Mouse (Mus musculus) midbrain, embryonic 16.5 days (tissue): ENCODE results near the gene Zfp385a. TPM values are rescaled to one million over a fixed set of nuclear protein-coding genes. Genes with fewer than 3 reads are reported as not detected.

ENCODE experiments used
- ATAC-seq: fragments of 200-750 bp; cut with Nextera tagmentation; 2 replicates; pipeline ENCODE4 v1.8.0; 2017; ENCODE audit warnings: moderate TSS enrichment
- H3K27ac ChIP-seq: fragments of 300-500 bp; sonication (generic); 2 replicates; pipeline ENCODE4 v1.5.1; 2014; ENCODE audit warnings: mild to moderate bottlenecking, low read length, mixed read lengths
- H3K27me3 ChIP-seq: fragments of 300-500 bp; sonication (generic); 2 replicates; pipeline ENCODE4 v1.6.1; 2014; ENCODE audit warnings: low read depth, low read length, mixed read lengths; ENCODE audit not compliant: control insufficient read depth, insufficient read depth
- H3K36me3 ChIP-seq: fragments of 300-500 bp; sonication (generic); 2 replicates; pipeline ENCODE4 v1.6.1; 2014; ENCODE audit warnings: mild to moderate bottlenecking, low read length, moderate library complexity, mixed read lengths; ENCODE audit not compliant: control insufficient read depth, insufficient read depth
- H3K4me1 ChIP-seq: fragments of 300-500 bp; sonication (generic); 2 replicates; pipeline ENCODE4 v1.6.1; 2014; ENCODE audit warnings: mild to moderate bottlenecking, low read length, mixed read lengths; ENCODE audit not compliant: control insufficient read depth, insufficient read depth
- H3K4me2 ChIP-seq: fragments of 300-500 bp; sonication (generic); 2 replicates; pipeline ENCODE4 v1.6.1; 2014; ENCODE audit warnings: mild to moderate bottlenecking, low read length, mixed read lengths
- H3K4me3 ChIP-seq: fragments of 300-500 bp; sonication (generic); 2 replicates; pipeline ENCODE4 v1.5.1; 2014; ENCODE audit warnings: low read depth, mild to moderate bottlenecking, low read length, moderate library complexity, mixed read lengths
- H3K9ac ChIP-seq: fragments of 300-500 bp; sonication (generic); 2 replicates; pipeline ENCODE4 v1.6.1; 2014; ENCODE audit warnings: low read depth, low read length, mixed read lengths
- H3K9me3 ChIP-seq: fragments of 300-500 bp; sonication (generic); replicated peaks from 2 replicates; pipeline ENCODE4 v1.6.1; 2014; ENCODE audit warnings: mild to moderate bottlenecking, low read length, mixed read lengths; ENCODE audit not compliant: control insufficient read depth, poor library complexity, severe bottlenecking
- WGBS: fragments of 180-500 bp; shearing (Covaris S2); extraction: QIAGEN DNeasy Blood & Tissue Kit; methylation state at CpG from one replicate; pipeline ENCODE4 v1.1.7; 2014; 5-methylcytosine and 5-hydroxymethylcytosine counted together
- polyA plus RNA-seq: library from polyadenylated mRNA; unstranded; fragments of >200 nt; fragmentation: Nextera tagmentation; extraction: Ambion mirVana; gene quantifications from 2 replicates; pipeline ENCODE4 v1.2.1, GENCODE M21; 2015

Zfp385a gene
- polyA plus RNA-seq, 1 experiment from 2014 or later = 22.7 TPM

GRCm38 (mm10) chr15:103321076-103321475, 18.8 kb downstream of the Zfp385a start:
- peaks cover 18% of the 10 kb centered on the region for H3K4me1 ChIP-seq
- no peak overlapping the region for H3K4me2 ChIP-seq
- no peak overlapping the region for H3K27ac ChIP-seq
- H3K9ac ChIP-seq = no peak overlapping the region
- ATAC-seq = no peak
- H3K27me3 ChIP-seq = no peaks in the 10 kb centered on the region
- H3K36me3 ChIP-seq = peaks cover 10% of the 10 kb centered on the region
- WGBS = 50% methylated on average over 1 of the region's 1 CpGs
- no peaks in the 10 kb centered on the region for H3K9me3 ChIP-seq
- no peak overlapping the region for H3K4me3 ChIP-seq

DNA sequence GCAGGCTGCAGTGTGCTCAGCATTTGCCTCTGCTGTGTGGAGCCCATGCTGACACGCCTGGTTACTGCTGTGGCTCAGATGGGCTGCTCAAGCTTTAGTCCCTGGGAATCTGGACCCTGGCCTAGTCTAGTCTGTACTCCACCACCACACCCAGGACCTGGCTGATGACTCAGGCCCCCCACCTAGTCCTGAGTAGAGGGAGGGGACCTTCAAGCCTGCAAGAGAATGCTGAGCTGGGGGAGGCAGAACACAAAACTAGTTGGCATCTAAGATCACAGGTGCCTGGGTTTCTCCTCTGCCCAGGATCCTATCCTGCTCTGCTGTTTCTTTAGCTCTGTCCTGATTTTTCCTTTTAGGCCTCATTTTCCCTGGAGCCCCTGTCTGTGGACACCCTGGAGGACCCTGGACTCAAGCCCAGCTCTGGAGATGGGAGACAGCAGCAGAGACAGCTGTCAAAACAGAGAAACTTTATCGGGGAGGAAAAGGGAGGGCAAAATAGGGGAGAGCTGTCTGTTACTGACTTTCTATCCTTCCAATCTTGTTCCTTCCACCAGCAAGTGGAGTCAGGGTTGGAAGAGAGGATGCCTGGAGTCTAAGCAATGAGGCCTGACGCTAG, 21.6 kb downstream of the Zfp385a start:
- H3K9ac ChIP-seq = no peak overlapping the region
- H3K4me3 ChIP-seq = no peak overlapping the region
- H3K27ac ChIP-seq = no peak overlapping the region
- 76% methylated on average over 3 of the region's 3 CpGs for WGBS
- ATAC-seq = no peak
- peaks cover 21% of the 10 kb centered on the region for H3K36me3 ChIP-seq
- H3K27me3 ChIP-seq = no peaks in the 10 kb centered on the region
- H3K4me2 ChIP-seq = no peak overlapping the region
- peaks cover 33% of the 10 kb centered on the region for H3K4me1 ChIP-seq
- no peaks in the 10 kb centered on the region for H3K9me3 ChIP-seq

GRCm38 (mm10) chr15:103317731-103318130, 22.2 kb downstream of the Zfp385a start:
- H3K36me3 ChIP-seq = peaks cover 21% of the 10 kb centered on the region
- H3K9ac ChIP-seq = no peak overlapping the region
- H3K4me3 ChIP-seq = no peak overlapping the region
- 80% methylated on average over 8 of the region's 8 CpGs for WGBS
- H3K27ac ChIP-seq = no peak overlapping the region
- ATAC-seq = no peak
- H3K4me2 ChIP-seq = no peak overlapping the region
- H3K4me1 ChIP-seq = peaks cover 37% of the 10 kb centered on the region
- no peaks in the 10 kb centered on the region for H3K9me3 ChIP-seq
- H3K27me3 ChIP-seq = no peaks in the 10 kb centered on the region

DNA sequence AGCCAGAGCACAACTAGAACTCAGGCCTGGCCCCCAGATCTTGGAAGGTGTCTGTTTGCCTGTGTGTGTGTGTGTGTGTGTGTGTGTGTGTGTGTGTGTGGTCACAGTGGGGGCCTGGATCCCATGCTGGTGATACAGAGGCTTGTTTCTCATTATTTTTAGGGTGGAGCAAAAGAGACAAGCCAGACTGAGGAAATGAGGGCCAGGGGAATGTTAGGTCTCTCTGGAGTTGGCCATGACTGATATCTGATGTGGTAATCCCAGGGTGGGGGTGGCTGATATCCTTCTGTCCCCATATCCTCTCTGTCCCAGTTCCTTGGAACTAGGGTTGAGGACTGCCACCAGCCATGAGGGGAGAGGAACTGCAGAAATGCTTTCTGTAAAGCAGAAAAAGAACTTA, 22.8 kb downstream of the Zfp385a start:
- Histone ChIP-seq H3K9ac (no peak overlapping the region), H3K27ac (no peak overlapping the region), H3K4me3 (no peak overlapping the region), H3K27me3 (no peaks in the 10 kb centered on the region), H3K9me3 (no peaks in the 10 kb centered on the region), H3K4me1 (peaks cover 32% of the 10 kb centered on the region), H3K36me3 (peaks cover 21% of the 10 kb centered on the region), H3K4me2 (no peak overlapping the region)
- no peak for ATAC-seq

- no peak for ATAC-seq
- H3K36me3 ChIP-seq = peaks cover 21% of the 10 kb centered on the region
- WGBS = 92% methylated on average over 10 of the region's 10 CpGs
- H3K27me3 ChIP-seq = no peaks in the 10 kb centered on the region
- no peak overlapping the region for H3K4me3 ChIP-seq
- H3K9me3 ChIP-seq = no peaks in the 10 kb centered on the region
- H3K4me1 ChIP-seq = peaks cover 24% of the 10 kb centered on the region
- no peak overlapping the region; the same call in 1 of the 2 replicates for H3K27ac ChIP-seq
- 0 out of 2 replicates have a peak overlapping the region, but pooled peaks have one; percentile 20 for H3K9ac ChIP-seq
- no peak overlapping the region for H3K4me2 ChIP-seq
Observed at GRCm38 (mm10) chr15:103315979-103316776, 23.7 kb downstream of the Zfp385a start.

DNA sequence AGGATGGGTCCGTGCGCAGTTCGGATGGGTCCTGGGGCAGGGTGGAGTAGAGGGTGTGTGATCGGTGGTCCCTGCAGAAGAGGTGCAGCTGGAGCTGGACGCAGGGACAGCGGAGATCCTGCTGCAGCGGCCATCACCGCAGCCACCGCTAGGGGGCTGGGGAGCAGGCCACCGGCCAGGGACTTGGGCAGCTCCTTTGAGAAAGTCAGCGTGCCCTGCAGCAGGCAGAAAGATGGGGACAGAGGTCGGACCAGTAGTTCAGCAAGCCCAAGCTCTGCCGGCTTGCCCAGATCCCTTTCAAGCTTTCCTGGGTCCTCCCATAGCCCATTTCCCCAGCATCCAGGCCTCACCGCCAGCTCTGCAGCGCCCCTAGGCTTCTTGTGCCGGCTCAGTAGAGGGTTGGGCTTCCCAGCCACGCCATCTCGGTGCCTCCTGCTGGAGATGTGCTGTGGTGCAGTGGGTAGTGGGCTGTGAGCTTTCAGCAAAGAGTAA, 24.8 kb downstream of the Zfp385a start:
- Histone ChIP-seq H3K36me3 (peaks cover 21% of the 10 kb centered on the region), H3K4me2 (peak overlapping the region; percentile 43), H3K4me3 (peak overlapping the region; percentile 14), H3K27me3 (no peaks in the 10 kb centered on the region), H3K9me3 (no peaks in the 10 kb centered on the region), H3K9ac (peak overlapping the region; percentile 41), H3K27ac (peak overlapping the region; percentile 11; the same call in 1 of the 2 replicates), H3K4me1 (peaks cover 22% of the 10 kb centered on the region)
- ATAC-seq = peak; percentile 63
- 1% methylated on average over 18 of the region's 18 CpGs for WGBS

GRCm38 (mm10) chr15:103314181-103314580, 25.7 kb downstream of the Zfp385a start:
- 39% methylated on average over 21 of the region's 22 CpGs for WGBS
- Histone ChIP-seq H3K4me2 (peak overlapping the region; percentile 43; the same call in 1 of the 2 replicates), H3K4me3 (no peak overlapping the region), H3K27ac (peak overlapping the region; percentile 15; the same call in 1 of the 2 replicates), H3K9ac (0 out of 2 replicates have a peak overlapping the region, but pooled peaks have one; percentile 41), H3K27me3 (no peaks in the 10 kb centered on the region; the same call in 1 of the 2 replicates), H3K36me3 (peaks cover 21% of the 10 kb centered on the region), H3K4me1 (peaks cover 22% of the 10 kb centered on the region), H3K9me3 (no peaks in the 10 kb centered on the region)
- 0 out of 2 replicates have a peak, but pooled peaks have one; percentile 5 for ATAC-seq

DNA sequence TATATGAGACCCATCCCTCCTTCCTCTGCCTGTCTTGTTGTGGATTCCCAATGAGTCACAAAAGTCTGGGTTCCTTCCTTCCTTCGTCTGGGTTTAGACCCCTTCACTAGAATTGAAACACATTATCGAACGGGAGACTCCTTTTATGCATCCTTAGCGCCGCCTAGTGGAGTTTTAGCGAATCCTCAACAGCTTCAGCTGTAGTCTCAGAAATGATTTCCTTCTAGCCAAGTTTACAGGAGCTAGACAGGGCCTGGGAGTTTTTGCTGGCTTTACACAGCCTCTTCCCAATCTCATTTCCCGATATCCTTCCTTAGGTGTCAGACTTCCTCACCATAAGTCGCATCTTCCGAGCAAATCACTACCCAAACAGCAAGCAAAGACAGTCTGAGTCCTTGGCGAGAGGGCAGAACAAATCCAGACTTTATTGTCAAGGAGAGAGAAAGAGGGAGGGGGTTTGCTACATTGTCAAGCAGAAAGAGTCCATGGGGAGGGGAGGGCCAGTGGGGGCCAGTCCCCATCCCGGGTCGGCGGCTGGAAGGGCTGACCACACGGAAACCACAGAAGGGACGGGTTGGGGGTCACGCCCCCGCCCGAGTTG, 26.3 kb downstream of the Zfp385a start:
- peaks cover 22% of the 10 kb centered on the region for H3K4me1 ChIP-seq

More for the DNA sequence above, 26.3 kb downstream of the Zfp385a start:
- ATAC-seq = 0 out of 2 replicates have a peak, but pooled peaks have one; percentile 9
- Histone ChIP-seq H3K4me3 (no peak overlapping the region), H3K27ac (peak overlapping the region; percentile 15; the same call in 1 of the 2 replicates), H3K4me2 (no peak overlapping the region), H3K27me3 (no peaks in the 10 kb centered on the region; the same call in 1 of the 2 replicates), H3K9ac (0 out of 2 replicates have a peak overlapping the region, but pooled peaks have one; percentile 34), H3K9me3 (no peaks in the 10 kb centered on the region), H3K36me3 (peaks cover 19% of the 10 kb centered on the region)
- WGBS = 12% methylated on average over 18 of the region's 18 CpGs
